Mouse (Mus musculus) limb, embryonic 14.5 days (tissue): ENCODE results near the gene Sdr42e1. TPM values are rescaled to one million over a fixed set of nuclear protein-coding genes. Genes with fewer than 3 reads are reported as not detected.

Source experiments
- ATAC-seq: fragments of 200-750 bp; cut with Nextera tagmentation; 2 replicates; pipeline ENCODE4 v1.8.0; 2017; ENCODE audit warnings: low read depth, moderate number of reproducible peaks, moderate TSS enrichment; ENCODE audit not compliant: low FRiP score
- DNase-seq: peaks from one replicate; pipeline ENCODE4 v3.0.0-alpha.2; 2015; ENCODE audit warnings: low spot score
- H3K27ac ChIP-seq: fragments of 300-500 bp; sonication (generic); replicated peaks from 2 replicates; pipeline ENCODE4 v1.5.1; 2014; ENCODE audit warnings: low read depth, mild to moderate bottlenecking, low read length, moderate library complexity, mixed read lengths
- H3K27me3 ChIP-seq: fragments of 300-500 bp; sonication (generic); 2 replicates; pipeline ENCODE4 v1.6.1; 2014; ENCODE audit warnings: low read length, mixed read lengths; ENCODE audit not compliant: control insufficient read depth, insufficient read depth
- H3K36me3 ChIP-seq: fragments of 300-500 bp; sonication (generic); 2 replicates; pipeline ENCODE4 v1.6.1; 2014; ENCODE audit warnings: mild to moderate bottlenecking, low read length, moderate library complexity, mixed read lengths; ENCODE audit not compliant: control insufficient read depth, insufficient read depth
- H3K4me1 ChIP-seq: fragments of 300-500 bp; sonication (generic); 2 replicates; pipeline ENCODE4 v1.6.1; 2014; ENCODE audit warnings: antibody characterized with exemption, low read length, mixed read lengths; ENCODE audit not compliant: control insufficient read depth, insufficient read depth
- H3K4me2 ChIP-seq: fragments of 300-500 bp; sonication (generic); replicated peaks from 2 replicates; pipeline ENCODE4 v1.6.1; 2014; ENCODE audit warnings: low read depth, mild to moderate bottlenecking, low read length, moderate library complexity; ENCODE audit not compliant: severe bottlenecking
- H3K4me3 ChIP-seq: fragments of 300-500 bp; sonication (generic); replicated peaks from 2 replicates; pipeline ENCODE4 v1.5.1; 2014; ENCODE audit warnings: low read length
- H3K9ac ChIP-seq: fragments of 300-500 bp; sonication (generic); 2 replicates; pipeline ENCODE4 v1.6.1; 2014; ENCODE audit warnings: mild to moderate bottlenecking, low read depth, low read length, moderate library complexity; ENCODE audit not compliant: severe bottlenecking
- H3K9me3 ChIP-seq: fragments of 300-500 bp; sonication (generic); 2 replicates; pipeline ENCODE4 v1.6.1; 2016; ENCODE audit warnings: low read length; ENCODE audit not compliant: control insufficient read depth
- POLR2A ChIP-seq: fragments of 200-500 bp; IDR thresholded peaks from 2 replicates; pipeline ENCODE4 v1.8.0; 2012; ENCODE audit warnings: inconsistent platforms, mild to moderate bottlenecking, moderate library complexity, borderline replicate concordance; ENCODE audit not compliant: insufficient read depth, insufficient read length; ENCODE audit errors: extremely low read depth
- WGBS: fragments of 180-500 bp; shearing (Covaris S2); extraction: QIAGEN DNeasy Blood & Tissue Kit; methylation state at CpG from one replicate; pipeline ENCODE4 v1.1.7; 2014; 5-methylcytosine and 5-hydroxymethylcytosine counted together
- polyA plus RNA-seq, 2 experiments: library from polyadenylated mRNA; depleted of rRNA in 1 of 2; stranded (reverse) in 1 of 2; unstranded in 1 of 2; fragments of >200 nt; fragmentation: Nextera tagmentation in 1 of 2; extraction: Ambion mirVana in 1 of 2; gene quantifications; 2 replicates each; pipeline versions ENCODE4 v1.2.1 to v1.2.3; 2012 to 2014

Gene Sdr42e1
- polyA plus RNA-seq, 2 experiments = 6.4 to 7.8 TPM

DNA sequence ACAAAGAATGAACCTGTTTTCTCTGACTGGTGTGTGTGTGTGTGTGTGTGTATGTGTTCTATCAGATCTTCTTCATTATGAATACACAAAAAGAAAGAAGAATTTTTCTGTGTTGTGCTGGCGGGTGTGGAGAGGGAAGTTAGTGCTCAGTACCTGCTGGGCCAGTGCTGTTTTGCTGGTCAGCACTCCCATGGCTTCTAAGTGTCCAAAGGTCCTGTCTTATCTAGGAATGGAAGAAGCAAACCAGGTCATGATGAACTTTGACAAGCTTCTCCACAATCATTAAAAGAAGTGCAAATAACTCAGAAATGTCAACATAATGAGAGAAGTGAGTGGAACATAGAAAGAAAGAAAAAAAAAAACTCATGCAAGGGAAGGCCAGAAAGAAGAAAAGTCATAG is 22.1 kb upstream of the Sdr42e1 start:
- TF ChIP-seq POLR2A = no peak
- Histone ChIP-seq H3K9ac (no peak overlapping the region), H3K4me2 (no peak overlapping the region), H3K27me3 (no peaks in the 10 kb centered on the region), H3K27ac (no peak overlapping the region), H3K9me3 (no peaks in the 10 kb centered on the region), H3K36me3 (no peaks in the 10 kb centered on the region), H3K4me1 (no peaks in the 10 kb centered on the region), H3K4me3 (no peak overlapping the region)
- ATAC-seq (no peak), DNase-seq (no peak)
- 96% methylated on average over 1 of the region's 1 CpGs for WGBS

GRCm38 (mm10) chr8:117692131-117692530 is 18.6 kb upstream of the Sdr42e1 start:
- no peak overlapping the region for H3K27ac ChIP-seq
- no peaks in the 10 kb centered on the region for H3K36me3 ChIP-seq
- no peak overlapping the region for H3K4me3 ChIP-seq
- TF ChIP-seq POLR2A = no peak
- H3K9me3 ChIP-seq = no peaks in the 10 kb centered on the region
- no peak overlapping the region for H3K4me2 ChIP-seq
- no peak overlapping the region for H3K9ac ChIP-seq
- no peak for ATAC-seq
- no peaks in the 10 kb centered on the region for H3K27me3 ChIP-seq
- no peaks in the 10 kb centered on the region for H3K4me1 ChIP-seq
- no peak for DNase-seq
- WGBS = 83% methylated on average over 4 of the region's 4 CpGs

DNA sequence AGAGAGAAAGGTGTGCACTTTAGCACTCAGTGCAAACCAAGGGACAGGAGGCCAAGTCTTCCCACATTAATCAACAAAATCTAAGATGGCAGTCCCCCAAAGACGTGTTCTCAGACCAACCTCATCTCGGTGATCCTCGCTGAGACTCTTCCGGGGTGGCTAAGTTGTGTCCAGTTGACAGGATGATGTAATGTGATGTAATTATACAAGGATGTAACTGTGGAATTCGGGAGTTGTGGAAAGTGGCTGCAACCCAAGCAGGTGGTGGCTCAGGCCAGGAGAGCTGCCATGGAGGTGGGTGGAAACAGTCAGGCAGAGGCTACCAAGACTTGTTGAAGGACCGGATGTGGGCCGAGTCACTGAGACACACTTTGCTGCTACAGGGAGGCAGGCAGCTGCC is 14.4 kb upstream of the Sdr42e1 start:
- DNase-seq = no peak
- no peak for ATAC-seq
- Histone ChIP-seq H3K4me1 (peaks cover 11% of the 10 kb centered on the region; the same call in 1 of the 2 replicates), H3K27me3 (no peaks in the 10 kb centered on the region), H3K9me3 (no peaks in the 10 kb centered on the region), H3K9ac (no peak overlapping the region), H3K27ac (no peak overlapping the region), H3K36me3 (no peaks in the 10 kb centered on the region), H3K4me2 (no peak overlapping the region), H3K4me3 (no peak overlapping the region)
- 72% methylated on average over 7 of the region's 7 CpGs for WGBS
- TF ChIP-seq POLR2A = no peak

- ATAC-seq (peak; percentile 63; the same call in 1 of the 2 replicates), DNase-seq (peak; percentile 39)
- Histone ChIP-seq H3K4me3 (no peak overlapping the region), H3K4me2 (peak overlapping the region; percentile 23; the same call in 1 of the 2 replicates), H3K27me3 (no peaks in the 10 kb centered on the region), H3K27ac (no peak overlapping the region), H3K4me1 (peaks cover 11% of the 10 kb centered on the region; the same call in 1 of the 2 replicates), H3K9ac (no peak overlapping the region), H3K9me3 (no peaks in the 10 kb centered on the region), H3K36me3 (no peaks in the 10 kb centered on the region)
- TF ChIP-seq POLR2A = no peak
- WGBS = 10% methylated on average over 11 of the region's 11 CpGs
Observed at GRCm38 (mm10) chr8:117684504-117684903, 11.0 kb upstream of the Sdr42e1 start.

DNA sequence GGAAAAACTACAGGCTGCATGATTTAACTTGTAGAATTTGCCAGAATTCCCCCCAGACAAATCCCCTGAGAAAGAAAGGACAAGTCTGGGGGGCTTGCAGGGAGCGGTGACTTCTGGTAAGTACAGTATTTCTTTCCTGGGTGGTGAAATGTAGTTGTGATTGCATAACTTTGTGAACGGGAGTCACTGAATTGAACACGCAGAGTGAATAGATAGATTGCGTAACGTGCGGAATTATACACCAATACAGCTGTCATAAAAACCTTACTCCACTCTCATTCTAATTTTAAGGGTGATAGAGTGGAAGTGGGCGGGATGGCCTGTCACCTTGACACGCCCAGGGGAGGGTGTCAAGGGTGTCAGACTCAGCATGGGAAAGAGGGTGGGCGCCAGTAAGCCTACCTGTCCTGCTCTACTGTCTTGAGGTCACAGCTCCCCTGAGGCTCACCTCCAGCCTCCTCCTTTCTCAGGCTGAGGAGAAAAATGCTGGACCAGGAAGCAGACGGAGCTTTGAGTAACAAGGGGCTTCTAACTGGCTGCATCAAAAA is 10.5 kb upstream of the Sdr42e1 start:
- no peaks in the 10 kb centered on the region for H3K9me3 ChIP-seq
- H3K9ac ChIP-seq = no peak overlapping the region
- ATAC-seq = no peak
- H3K27me3 ChIP-seq = no peaks in the 10 kb centered on the region
- H3K4me2 ChIP-seq = peak overlapping the region; percentile 23; the same call in 1 of the 2 replicates
- H3K4me1 ChIP-seq = peaks cover 11% of the 10 kb centered on the region; the same call in 1 of the 2 replicates
- no peaks in the 10 kb centered on the region for H3K36me3 ChIP-seq
- H3K4me3 ChIP-seq = no peak overlapping the region
- H3K27ac ChIP-seq = no peak overlapping the region
- WGBS = 37% methylated on average over 10 of the region's 10 CpGs
- no peak for TF ChIP-seq POLR2A
- no peak for DNase-seq
